Mouse (Mus musculus) neural tube, embryonic 14.5 days (tissue): ENCODE measurements around the gene Map2. TPM values are rescaled to one million over a fixed set of nuclear protein-coding genes. Genes with fewer than 3 reads are reported as not detected.

ENCODE experiments used
- ATAC-seq: fragments of 200-750 bp; cut with Nextera tagmentation; 2 replicates; pipeline ENCODE4 v1.8.0; 2017; ENCODE audit warnings: low read depth, mild to moderate bottlenecking, moderate TSS enrichment, moderate library complexity
- H3K27ac ChIP-seq: fragments of 300-500 bp; sonication (generic); 2 replicates; pipeline ENCODE4 v1.5.1; 2014; ENCODE audit warnings: low read depth, mild to moderate bottlenecking, control low read depth, low read length, moderate library complexity, mixed read lengths
- H3K27me3 ChIP-seq: fragments of 300-500 bp; sonication (generic); 2 replicates; pipeline ENCODE4 v1.6.1; 2014; ENCODE audit warnings: low read length; ENCODE audit not compliant: control insufficient read depth, insufficient read depth
- H3K36me3 ChIP-seq: fragments of 300-500 bp; sonication (generic); 2 replicates; pipeline ENCODE4 v1.6.1; 2014; ENCODE audit warnings: low read length, mixed read lengths; ENCODE audit not compliant: control insufficient read depth, insufficient read depth
- H3K4me1 ChIP-seq: fragments of 300-500 bp; sonication (generic); 2 replicates; pipeline ENCODE4 v1.6.1; 2014; ENCODE audit warnings: low read length; ENCODE audit not compliant: control insufficient read depth, insufficient read depth
- H3K4me2 ChIP-seq: fragments of 300-500 bp; sonication (generic); 2 replicates; pipeline ENCODE4 v1.6.1; 2014; ENCODE audit warnings: mild to moderate bottlenecking, low read depth, low read length, control low read depth
- H3K4me3 ChIP-seq: fragments of 300-500 bp; sonication (generic); 2 replicates; pipeline ENCODE4 v1.5.1; 2014; ENCODE audit warnings: low read depth, low read length, control low read depth, mixed read lengths
- H3K9ac ChIP-seq: fragments of 300-500 bp; sonication (generic); replicated peaks from 2 replicates; pipeline ENCODE4 v1.6.1; 2014; ENCODE audit warnings: low read depth, mild to moderate bottlenecking, control low read depth, low read length, mixed read lengths
- H3K9me3 ChIP-seq: fragments of 300-500 bp; sonication (generic); 2 replicates; pipeline ENCODE4 v1.6.1; 2016; ENCODE audit warnings: low read length; ENCODE audit not compliant: control insufficient read depth
- WGBS: fragments of 180-500 bp; shearing (Covaris S2); extraction: QIAGEN DNeasy Blood & Tissue Kit; methylation state at CpG from one replicate; pipeline ENCODE4 v1.1.7; 2014; 5-methylcytosine and 5-hydroxymethylcytosine counted together
- polyA plus RNA-seq: library from polyadenylated mRNA; unstranded; fragments of >200 nt; fragmentation: Nextera tagmentation; extraction: Ambion mirVana; gene quantifications from 2 replicates; pipeline ENCODE4 v1.2.1, GENCODE M21; 2014

The Map2 gene
- polyA plus RNA-seq, 1 experiment from 2014 or later, result 523 TPM

DNA sequence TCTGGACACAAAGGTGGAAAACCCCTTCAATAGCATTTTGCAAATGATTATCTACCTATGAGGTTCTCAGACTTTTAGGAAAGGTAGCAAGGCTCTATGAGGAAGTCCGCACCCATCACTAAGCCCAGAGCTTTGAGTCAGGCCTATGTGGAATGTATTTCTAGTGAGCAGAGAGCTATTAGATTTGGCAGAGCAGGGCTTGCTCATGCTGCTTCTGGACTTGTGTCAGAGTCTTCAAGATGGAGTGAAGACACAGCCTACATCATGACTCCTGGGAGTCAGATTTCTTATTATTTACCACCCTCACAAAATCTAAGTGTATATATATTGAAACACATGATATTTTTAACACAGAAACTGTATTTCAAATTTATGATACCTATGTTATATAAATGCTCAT lies 17.3 kb downstream of the Map2 start:
- no peak for ATAC-seq

DNA sequence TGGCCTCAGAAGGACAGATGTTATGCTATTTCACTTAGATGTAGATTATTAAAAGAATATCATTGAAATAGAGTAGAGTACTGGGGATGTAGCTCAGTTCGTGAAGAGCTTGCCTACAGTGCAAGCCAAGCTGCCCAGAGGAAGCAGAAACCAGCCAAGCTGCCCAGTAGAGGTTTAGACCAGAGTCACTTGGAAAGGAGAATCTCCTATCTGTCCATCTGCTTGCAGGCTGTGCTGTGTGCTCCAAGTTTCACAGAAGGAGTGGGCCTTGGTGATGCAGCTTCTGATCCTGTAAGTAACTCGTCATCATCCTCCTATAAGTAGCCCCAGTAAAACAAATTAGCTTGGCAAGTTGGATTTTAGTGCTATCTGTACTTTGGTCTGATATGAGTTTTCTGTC lies 17.8 kb downstream of the Map2 start:
- peaks cover 12% of the 10 kb centered on the region for H3K4me1 ChIP-seq
- no peaks in the 10 kb centered on the region for H3K27me3 ChIP-seq
- no peak overlapping the region for H3K9ac ChIP-seq
- H3K36me3 ChIP-seq, result no peaks in the 10 kb centered on the region
- WGBS, result 85% methylated on average over 2 of the region's 2 CpGs
- H3K4me2 ChIP-seq, result no peak overlapping the region
- H3K27ac ChIP-seq, result no peak overlapping the region
- no peaks in the 10 kb centered on the region for H3K9me3 ChIP-seq
- no peak for ATAC-seq
- no peak overlapping the region for H3K4me3 ChIP-seq

More for the DNA sequence above, 17.3 kb downstream of the Map2 start:
- Histone ChIP-seq H3K9ac (no peak overlapping the region), H3K36me3 (no peaks in the 10 kb centered on the region), H3K4me1 (peaks cover 13% of the 10 kb centered on the region), H3K27me3 (no peaks in the 10 kb centered on the region), H3K4me3 (no peak overlapping the region), H3K27ac (no peak overlapping the region), H3K4me2 (no peak overlapping the region), H3K9me3 (no peaks in the 10 kb centered on the region)
- WGBS, result 97% methylated on average over 1 of the region's 1 CpGs

DNA sequence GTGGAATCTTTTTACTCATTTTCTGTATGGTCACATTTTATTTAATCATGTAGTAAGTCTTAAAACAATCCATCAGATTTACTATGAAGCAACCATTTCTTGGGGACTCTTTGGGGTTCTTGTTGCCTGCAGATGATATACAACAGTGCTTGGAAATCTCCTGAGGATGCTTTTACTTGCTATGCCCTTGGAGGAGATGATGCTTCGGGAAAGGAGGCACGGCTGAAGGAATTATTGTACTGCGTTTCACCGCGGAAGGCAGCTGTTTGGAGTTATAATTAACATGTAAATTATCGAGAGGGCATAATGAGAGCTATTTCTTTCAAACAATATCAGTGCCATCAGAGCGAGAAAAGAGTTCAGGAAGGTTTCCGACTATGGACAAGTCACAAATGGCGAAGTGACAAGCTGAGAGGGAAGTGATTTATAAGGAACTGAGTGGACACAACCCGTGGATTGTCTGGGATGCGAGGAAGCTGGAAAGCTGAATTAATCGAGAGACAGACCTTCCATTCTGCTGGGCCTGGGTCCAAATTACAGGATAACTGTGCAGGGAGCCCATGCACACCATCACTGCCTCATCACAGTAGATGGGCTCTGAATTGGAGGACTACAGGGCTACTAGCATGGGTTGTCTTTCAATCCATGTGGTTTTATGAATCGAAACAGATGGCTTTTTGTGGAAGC lies 20.1 kb downstream of the Map2 start:
- H3K9me3 ChIP-seq, result no peaks in the 10 kb centered on the region
- no peak overlapping the region for H3K4me3 ChIP-seq
- 0 out of 2 replicates have a peak overlapping the region, but pooled peaks have one; percentile 45 for H3K27ac ChIP-seq
- H3K4me1 ChIP-seq, result peaks cover 12% of the 10 kb centered on the region
- WGBS, result 19% methylated on average over 13 of the region's 13 CpGs
- H3K36me3 ChIP-seq, result no peaks in the 10 kb centered on the region
- no peaks in the 10 kb centered on the region for H3K27me3 ChIP-seq
- H3K4me2 ChIP-seq, result no peak overlapping the region; the same call in 1 of the 2 replicates
- H3K9ac ChIP-seq, result no peak overlapping the region
- ATAC-seq, result peak; percentile 84; the same call in 1 of the 2 replicates

DNA sequence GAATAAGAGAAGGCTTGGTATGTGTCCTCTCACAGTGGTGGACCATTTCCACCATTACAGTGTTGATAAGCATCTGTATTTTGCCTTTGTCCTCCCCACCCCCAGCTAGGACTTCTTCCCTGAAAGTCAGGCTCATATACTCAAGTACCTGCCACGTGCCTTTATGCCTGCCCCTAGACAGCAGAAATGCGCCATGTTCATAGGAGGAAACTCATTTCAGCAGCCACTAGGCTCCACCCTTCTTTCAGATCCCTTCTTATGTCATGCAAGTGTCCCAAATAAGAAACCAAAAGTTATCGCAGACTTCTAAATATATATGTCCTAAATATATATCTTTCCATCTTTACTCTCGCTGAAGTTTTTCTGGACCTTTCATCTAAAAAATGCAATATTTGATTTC lies 21.2 kb downstream of the Map2 start:
- Histone ChIP-seq H3K4me1 (peaks cover 12% of the 10 kb centered on the region), H3K36me3 (no peaks in the 10 kb centered on the region), H3K9ac (no peak overlapping the region), H3K27me3 (no peaks in the 10 kb centered on the region), H3K27ac (no peak overlapping the region), H3K4me3 (no peak overlapping the region), H3K4me2 (no peak overlapping the region), H3K9me3 (no peaks in the 10 kb centered on the region)
- ATAC-seq, result no peak
- 89% methylated on average over 4 of the region's 4 CpGs for WGBS

DNA sequence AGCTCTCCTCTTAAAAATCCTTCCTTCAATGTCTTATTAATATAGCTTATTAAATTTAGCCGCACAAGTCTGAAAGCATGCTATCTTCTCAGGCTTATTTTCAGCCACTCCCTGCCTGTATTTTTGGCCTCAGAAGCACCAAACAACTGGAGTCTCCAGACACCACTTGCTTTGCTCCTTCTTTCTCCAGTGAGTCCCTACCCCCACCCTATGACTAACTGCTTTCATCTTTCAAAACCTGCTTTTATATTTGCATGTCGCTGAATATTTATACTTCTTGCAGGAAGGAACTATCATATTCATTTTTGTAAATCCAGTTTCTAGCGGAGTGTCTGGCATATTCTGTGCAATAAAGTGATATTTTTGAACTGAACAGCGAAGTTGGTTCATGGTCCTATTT lies 21.6 kb downstream of the Map2 start:
- Histone ChIP-seq H3K9ac (no peak overlapping the region), H3K27ac (no peak overlapping the region), H3K9me3 (no peaks in the 10 kb centered on the region), H3K27me3 (no peaks in the 10 kb centered on the region), H3K4me3 (no peak overlapping the region), H3K4me1 (peaks cover 12% of the 10 kb centered on the region), H3K4me2 (no peak overlapping the region), H3K36me3 (no peaks in the 10 kb centered on the region)
- WGBS, result 93% methylated on average over 4 of the region's 4 CpGs
- no peak for ATAC-seq

DNA sequence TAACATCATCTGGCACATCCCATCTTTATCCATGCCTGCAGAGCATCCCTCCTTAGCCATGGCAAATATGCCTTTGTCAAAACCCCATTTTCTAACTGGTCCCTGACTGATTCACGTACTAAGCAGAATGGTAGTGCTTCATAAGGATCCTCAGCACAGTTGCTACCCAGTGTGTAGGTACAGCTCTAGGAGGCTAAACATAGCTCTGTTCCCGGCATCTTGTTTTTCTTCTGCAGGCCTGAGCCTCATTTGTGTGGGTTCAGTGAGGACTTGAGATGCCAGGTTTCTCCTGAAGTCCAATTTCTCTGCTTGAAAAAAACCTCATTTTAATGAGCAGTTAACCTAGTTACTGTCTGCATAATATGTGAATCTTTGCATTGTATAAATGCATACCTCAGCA lies 30.4 kb downstream of the Map2 start:
- Histone ChIP-seq H3K4me3 (no peak overlapping the region), H3K4me1 (peaks cover 4% of the 10 kb centered on the region; the same call in 1 of the 2 replicates), H3K4me2 (no peak overlapping the region), H3K9me3 (no peaks in the 10 kb centered on the region), H3K9ac (no peak overlapping the region), H3K27me3 (no peaks in the 10 kb centered on the region), H3K27ac (no peak overlapping the region), H3K36me3 (no peaks in the 10 kb centered on the region)
- WGBS, result 85% methylated on average over 2 of the region's 2 CpGs
- ATAC-seq, result no peak

DNA sequence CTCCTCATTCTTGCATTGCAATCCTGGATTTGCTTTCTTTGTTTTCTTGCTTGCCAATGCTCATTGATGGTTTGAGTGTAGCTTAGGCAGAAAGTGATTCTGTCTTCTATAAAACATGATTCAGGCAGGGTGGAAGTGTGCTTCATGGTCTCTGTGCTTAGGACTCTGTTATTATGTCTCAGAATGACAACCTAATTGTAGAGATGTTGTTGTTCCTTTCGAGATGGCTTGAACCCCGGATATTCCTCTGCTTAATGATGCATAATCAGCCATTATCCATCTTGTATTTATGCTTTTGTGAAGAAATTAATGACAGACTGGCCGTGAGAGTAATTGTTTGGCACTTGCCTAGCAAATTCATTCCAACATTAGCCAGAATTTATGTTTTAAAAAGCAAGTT lies 31.8 kb downstream of the Map2 start:
- H3K27ac ChIP-seq, result no peak overlapping the region
- ATAC-seq, result no peak
- H3K4me3 ChIP-seq, result no peak overlapping the region
- H3K9ac ChIP-seq, result no peak overlapping the region
- no peak overlapping the region for H3K4me2 ChIP-seq
- H3K9me3 ChIP-seq, result no peaks in the 10 kb centered on the region
- peaks cover 4% of the 10 kb centered on the region; the same call in 1 of the 2 replicates for H3K4me1 ChIP-seq
- no peaks in the 10 kb centered on the region for H3K36me3 ChIP-seq
- 32% methylated on average over 3 of the region's 3 CpGs for WGBS
- no peaks in the 10 kb centered on the region for H3K27me3 ChIP-seq

DNA sequence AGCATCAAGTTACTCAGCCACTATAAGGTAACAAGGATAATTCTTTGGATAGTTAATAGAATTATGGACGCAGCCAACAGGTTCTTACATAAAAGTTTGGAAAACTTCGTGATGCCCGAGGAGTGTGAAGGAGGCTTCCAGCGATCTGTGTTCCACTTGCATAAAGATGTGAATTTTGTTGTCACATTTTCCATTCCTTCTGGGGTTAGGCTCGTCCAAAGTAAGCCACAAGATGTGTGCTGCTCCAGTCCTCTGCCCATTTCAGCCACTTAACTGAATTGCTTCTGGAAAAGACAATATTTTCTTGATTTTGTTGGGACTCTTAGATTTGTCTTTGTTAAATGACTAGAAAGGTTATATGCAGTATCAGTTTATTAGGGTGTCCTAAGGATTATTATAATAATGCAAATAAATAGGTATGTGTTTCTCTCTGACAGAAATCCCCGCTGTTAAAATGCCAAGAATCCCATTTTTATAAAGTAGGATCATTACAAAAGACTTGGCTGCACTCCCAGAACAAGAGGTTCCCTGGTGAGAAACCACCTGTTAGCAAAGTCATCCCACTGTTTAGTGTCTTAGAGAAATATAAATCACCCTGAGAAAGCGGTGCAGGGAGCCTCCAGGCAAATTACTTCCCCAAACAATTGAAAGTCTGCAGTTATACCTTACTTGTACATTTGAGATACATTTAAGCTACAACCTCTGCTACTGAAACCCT lies 36.2 kb downstream of the Map2 start:
- Histone ChIP-seq H3K4me3 (no peak overlapping the region), H3K4me2 (no peak overlapping the region), H3K4me1 (peaks cover under 1% of the 10 kb centered on the region; the same call in 1 of the 2 replicates), H3K27ac (no peak overlapping the region), H3K9ac (no peak overlapping the region), H3K27me3 (no peaks in the 10 kb centered on the region), H3K36me3 (no peaks in the 10 kb centered on the region), H3K9me3 (no peaks in the 10 kb centered on the region)
- ATAC-seq, result no peak
- WGBS, result 60% methylated on average over 7 of the region's 7 CpGs

DNA sequence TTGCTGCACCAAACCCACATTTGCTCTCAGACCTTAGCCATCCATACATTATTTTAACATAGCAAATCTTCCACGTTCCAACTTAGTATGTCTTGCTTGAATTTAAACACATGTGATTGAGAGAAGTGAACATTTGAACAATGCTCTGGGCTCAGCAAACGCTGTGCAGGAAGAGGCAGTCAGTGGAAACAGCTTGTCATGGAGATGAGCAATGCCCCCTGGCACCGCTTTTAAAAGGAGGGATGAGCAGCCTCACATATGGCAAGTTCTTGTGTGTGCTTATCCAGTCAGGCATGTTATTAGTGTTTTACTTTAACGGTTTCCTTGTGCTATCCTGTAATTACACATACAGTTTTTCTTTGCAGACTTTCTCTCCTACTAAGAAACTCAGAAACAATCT lies 46.4 kb downstream of the Map2 start:
- Histone ChIP-seq H3K9me3 (no peaks in the 10 kb centered on the region), H3K36me3 (no peaks in the 10 kb centered on the region), H3K4me1 (peaks cover 15% of the 10 kb centered on the region), H3K9ac (no peak overlapping the region), H3K27me3 (no peaks in the 10 kb centered on the region), H3K27ac (no peak overlapping the region), H3K4me3 (no peak overlapping the region), H3K4me2 (no peak overlapping the region)
- peak; percentile 83 for ATAC-seq
- WGBS, result 24% methylated on average over 4 of the region's 4 CpGs
